Comparison of ENCODE assay signal across 22 mouse cellular contexts in the genomic region with DNA sequence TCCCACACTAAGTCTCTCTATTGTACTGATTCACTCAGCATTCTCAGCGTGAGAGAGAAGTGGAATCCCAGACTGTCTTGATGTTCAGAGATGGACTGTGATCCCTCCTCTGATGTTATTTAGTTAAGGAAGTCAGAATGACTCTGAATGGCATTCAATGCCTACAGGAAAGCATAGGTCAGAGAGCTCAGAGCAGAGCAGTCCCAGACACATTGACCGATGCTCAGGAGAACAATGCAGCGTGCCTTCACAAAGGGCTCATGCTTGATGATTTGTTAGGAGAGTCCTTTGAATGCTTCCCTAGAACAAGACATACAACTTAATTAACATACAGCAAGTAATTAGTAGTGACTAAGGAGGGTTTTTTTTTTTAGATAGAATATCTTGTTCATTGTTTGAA.
A peak's percentile ranks its signal among the peaks of the same experiment; 100 is the strongest.
DNase-seq lines count a peak whose midpoint lies in the region; ATAC-seq and TF ChIP-seq lines count a peak whose summit lies in the region.
"Had no signal": no experiment of that assay in that cellular context is flagged by ENCODE, and none has a peak within 500 bp of the region (broad histone marks: within the 10 kb centered on the region; RNA-seq: fewer than 3 reads in every experiment).

No protein-coding gene starts in this region.

- H3K9ac ChIP-seq in forebrain, embryonic 14.5 days (ENCODE audit: low read length): no peak overlapping the region
- no peak overlapping the region for H3K9ac ChIP-seq in forebrain, postnatal 0 days
- no peak overlapping the region for H3K9ac ChIP-seq in midbrain, embryonic 13.5 days (replicated peaks)
- no peak overlapping the region for H3K9ac ChIP-seq in midbrain, embryonic 15.5 days
- H3K9ac ChIP-seq: heart, embryonic 15.5 days; kidney, embryonic 15.5 days had no signal

- no peaks in the 10 kb centered on the region for H3K4me1 ChIP-seq in forebrain, embryonic 14.5 days (ENCODE audit: control insufficient read depth, insufficient read depth, low read length)
- no peaks in the 10 kb centered on the region for H3K4me1 ChIP-seq in forebrain, postnatal 0 days (ENCODE audit: insufficient read depth)
- H3K4me1 ChIP-seq in midbrain, embryonic 13.5 days (replicated peaks): 0 out of 2 replicates have a peak, but pooled peaks cover 2% of the 10 kb centered on the region
- no peaks in the 10 kb centered on the region for H3K4me1 ChIP-seq in midbrain, embryonic 15.5 days
- H3K4me1 ChIP-seq: heart, embryonic 15.5 days; kidney, embryonic 15.5 days had no signal

- 10% methylated on average over 3 of the region's 3 CpGs for WGBS in forebrain, embryonic 14.5 days
- WGBS in forebrain, postnatal 0 days: 16% methylated on average over 3 of the region's 3 CpGs
- 11% methylated on average over 3 of the region's 3 CpGs for WGBS in midbrain, embryonic 13.5 days
- 11% methylated on average over 3 of the region's 3 CpGs for WGBS in midbrain, embryonic 15.5 days

- H3K9me3 ChIP-seq in forebrain, embryonic 14.5 days (replicated peaks; ENCODE audit: control insufficient read depth, low read length): no peaks in the 10 kb centered on the region
- H3K9me3 ChIP-seq in forebrain, postnatal 0 days (ENCODE audit: low read length): no peaks in the 10 kb centered on the region
- peaks cover 3% of the 10 kb centered on the region; the same call in 1 of the 2 replicates for H3K9me3 ChIP-seq in midbrain, embryonic 13.5 days
- no peaks in the 10 kb centered on the region for H3K9me3 ChIP-seq in midbrain, embryonic 15.5 days
- H3K9me3 ChIP-seq: heart, embryonic 15.5 days; kidney, embryonic 15.5 days had no signal

- no peaks in the 10 kb centered on the region for H3K27me3 ChIP-seq in forebrain, embryonic 14.5 days (replicated peaks; ENCODE audit: control insufficient read depth, insufficient read depth, low read length)
- H3K27me3 ChIP-seq in forebrain, postnatal 0 days (ENCODE audit: insufficient read depth, low read length): no peaks in the 10 kb centered on the region
- H3K27me3 ChIP-seq in midbrain, embryonic 13.5 days: no peaks in the 10 kb centered on the region
- H3K27me3 ChIP-seq in midbrain, embryonic 15.5 days (replicated peaks): no peaks in the 10 kb centered on the region
- H3K27me3 ChIP-seq: heart, embryonic 15.5 days; kidney, embryonic 15.5 days had no signal

- no peak overlapping the region for H3K4me2 ChIP-seq in forebrain, embryonic 14.5 days (ENCODE audit: low read length)
- no peak overlapping the region for H3K4me2 ChIP-seq in forebrain, postnatal 0 days (ENCODE audit: low read depth)
- H3K4me2 ChIP-seq in midbrain, embryonic 13.5 days (replicated peaks): no peak overlapping the region
- no peak overlapping the region for H3K4me2 ChIP-seq in midbrain, embryonic 15.5 days
- H3K4me2 ChIP-seq: heart, embryonic 15.5 days; kidney, embryonic 15.5 days had no signal

- TF ChIP-seq CTCF in forebrain, postnatal 0 days (IDR thresholded peaks at IDR 0.05; ENCODE audit: low read depth): no peak

- no peaks in the 10 kb centered on the region for H3K36me3 ChIP-seq in forebrain, embryonic 14.5 days (ENCODE audit: control insufficient read depth, insufficient read depth, low read length)
- H3K36me3 ChIP-seq in forebrain, postnatal 0 days (ENCODE audit: insufficient read depth): no peaks in the 10 kb centered on the region
- H3K36me3 ChIP-seq in midbrain, embryonic 13.5 days: no peaks in the 10 kb centered on the region
- no peaks in the 10 kb centered on the region for H3K36me3 ChIP-seq in midbrain, embryonic 15.5 days (replicated peaks)
- H3K36me3 ChIP-seq: heart, embryonic 15.5 days; kidney, embryonic 15.5 days had no signal

- DNase-seq in forebrain, embryonic 14.5 days (ENCODE audit: low spot score): no peak
- no peak for DNase-seq in forebrain, postnatal 0 days
- peak; percentile 4 for DNase-seq in embryo, embryonic 9.5 days (ENCODE audit: extremely low spot score)
- DNase-seq in lung, postnatal 14 days: no peak
- DNase-seq in ovary, postnatal 10 days (ENCODE audit: low spot score): no peak
- DNase-seq: adrenal gland, adult 8-10 months; cerebellum, adult 18-20 months; cerebellum, postnatal 14 days; heart, postnatal 36 days; kidney, postnatal 36 days; layer of hippocampus, postnatal 36 days; lung, postnatal 10 days; right cerebral cortex, adult 18-20 months; thymus, adult 2 months; thymus, postnatal 4 days had no signal

- H3K4me3 ChIP-seq in forebrain, embryonic 14.5 days (ENCODE audit: low read depth, low read length): no peak overlapping the region
- H3K4me3 ChIP-seq in forebrain, postnatal 0 days (ENCODE audit: low read depth, low read length): no peak overlapping the region
- H3K4me3 ChIP-seq in midbrain, embryonic 13.5 days (replicated peaks): no peak overlapping the region
- no peak overlapping the region for H3K4me3 ChIP-seq in midbrain, embryonic 15.5 days
- H3K4me3 ChIP-seq: heart, embryonic 15.5 days; kidney, embryonic 15.5 days had no signal

- no peak overlapping the region for H3K27ac ChIP-seq in forebrain, embryonic 14.5 days (ENCODE audit: low read depth, low read length)
- no peak overlapping the region for H3K27ac ChIP-seq in forebrain, postnatal 0 days (ENCODE audit: low read depth, low read length)
- no peak overlapping the region for H3K27ac ChIP-seq in midbrain, embryonic 13.5 days
- H3K27ac ChIP-seq in midbrain, embryonic 15.5 days: no peak overlapping the region
- H3K27ac ChIP-seq: heart, embryonic 15.5 days; hindbrain, postnatal 0 days; kidney, embryonic 15.5 days had no signal

- 0 out of 2 replicates have a peak, but pooled peaks have one; percentile 12 for ATAC-seq in forebrain, embryonic 14.5 days
- no peak for ATAC-seq in forebrain, postnatal 0 days
- ATAC-seq in midbrain, embryonic 13.5 days: 0 out of 2 replicates have a peak, but pooled peaks have one; percentile 27
- no peak; the same call in 1 of the 2 replicates for ATAC-seq in midbrain, embryonic 15.5 days (replicated peaks)
- ATAC-seq: activated CD4-positive, CD25-positive, alpha-beta regulatory T cell, adult 4 months; hindbrain, postnatal 0 days; intestine, embryonic 16.5 days had no signal

Comparison
In these comparisons a context has a peak if more than half of its experiments do, and no peak if none do; other contexts are left out.
1. ATAC-seq: peak in forebrain, embryonic 14.5 days (single experiment) and midbrain, embryonic 13.5 days (single experiment); none in forebrain, postnatal 0 days (single experiment) and midbrain, embryonic 15.5 days (single experiment).